ENCODE assay signal across 11 mouse cellular contexts in the genomic region with DNA sequence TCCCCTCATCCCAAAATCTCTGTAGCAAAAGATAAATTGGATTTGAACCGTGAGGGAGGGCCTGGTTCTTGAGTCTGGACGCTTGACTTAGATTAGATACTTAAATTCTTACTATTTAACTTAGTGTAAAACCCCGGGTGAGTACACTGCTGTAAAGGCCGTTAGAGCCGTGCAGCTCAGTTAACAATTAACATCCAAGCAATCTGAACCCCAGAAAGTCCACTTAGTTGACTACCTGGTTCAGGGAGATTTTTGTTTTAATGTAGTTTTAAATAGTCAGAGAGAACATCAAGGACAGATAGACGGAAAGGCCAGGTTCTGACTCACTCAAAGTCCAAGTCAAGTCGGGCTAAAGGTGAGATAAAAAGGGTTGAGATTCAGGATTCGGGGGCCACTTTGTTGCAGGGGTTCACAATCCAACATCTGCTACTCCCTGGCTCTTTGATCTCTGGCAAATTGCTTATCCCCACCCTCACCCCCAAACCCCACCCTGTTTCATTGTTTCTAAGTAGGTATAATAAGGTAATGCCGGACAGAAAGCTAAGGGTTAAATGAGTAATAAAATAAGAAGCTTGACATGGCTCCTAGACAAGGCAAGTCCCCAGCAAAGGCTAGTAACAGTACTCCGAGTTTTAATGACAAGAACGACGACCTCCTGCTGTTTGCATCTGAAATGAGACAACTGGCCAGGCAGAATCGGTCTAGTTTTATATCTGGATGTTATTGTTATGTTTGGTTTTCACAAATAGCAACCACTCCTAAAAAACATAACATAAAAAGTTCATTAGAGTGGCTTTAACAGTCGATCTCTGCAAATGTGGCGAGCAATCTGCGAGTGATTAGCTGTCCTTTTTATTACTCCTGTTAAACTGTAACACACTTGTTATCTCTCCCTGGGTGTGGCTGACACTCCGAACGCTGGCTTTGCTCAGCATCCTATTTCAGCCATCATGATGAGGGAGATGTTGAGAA. TPM values are rescaled to one million over a fixed set of nuclear protein-coding genes. Genes with fewer than 3 reads are reported as not detected.
DNase-seq lines count a peak whose midpoint lies in the region; ATAC-seq and TF ChIP-seq lines count a peak whose summit lies in the region.
"Had no signal": no experiment of that assay in that cellular context is flagged by ENCODE, and none has a peak within 500 bp of the region (broad histone marks: within the 10 kb centered on the region; RNA-seq: fewer than 3 reads in every experiment).

No protein-coding gene starts in this region.

- no peaks in the 10 kb centered on the region for H3K27me3 ChIP-seq in spleen, adult 2 months (ENCODE audit: control insufficient read depth, insufficient read depth, low read length)
- H3K27me3 ChIP-seq: hindbrain, embryonic 12.5 days; midbrain, embryonic 15.5 days had no signal

- intact Hi-C loops in gastrocnemius, adult 2 months (cut with DNase I), result no loop called here

- no peak for TF ChIP-seq CTCF in gastrocnemius, adult 2 months (IDR thresholded peaks at IDR 0.05)
- TF ChIP-seq CTCF in spleen, adult 2 months (IDR thresholded peaks at IDR 0.05; ENCODE audit: extremely low read depth, insufficient read depth, insufficient read length, insufficient replicate concordance), result no peak

- no peak for DNase-seq in gastrocnemius, adult 2 months
- DNase-seq in gastrocnemius, postnatal 10 days, result no peak
- no peak for DNase-seq in spleen, adult 2 months (ENCODE audit: low read depth in 1 of 2, low spot score in 2 of 2)
- DNase-seq in spleen, postnatal 10 days (ENCODE audit: low spot score in 2 of 2), result no peak
- peak; percentile 40 for DNase-seq in kidney, postnatal 10 days
- DNase-seq in layer of hippocampus, postnatal 36 days, result no peak
- no peak for DNase-seq in adrenal gland, postnatal 10 days

- no peaks in the 10 kb centered on the region for H3K36me3 ChIP-seq in spleen, adult 2 months (ENCODE audit: control insufficient read depth, insufficient read depth, low read length)
- H3K36me3 ChIP-seq: forebrain, embryonic 10.5 days; hindbrain, embryonic 12.5 days; midbrain, embryonic 15.5 days had no signal

- H3K4me3 ChIP-seq in gastrocnemius, adult 2 months, result no peak overlapping the region
- H3K4me3 ChIP-seq in spleen, adult 2 months (ENCODE audit: extremely low read depth, insufficient read depth, insufficient read length), result no peak overlapping the region
- H3K4me3 ChIP-seq: forebrain, embryonic 10.5 days; hindbrain, embryonic 12.5 days; midbrain, embryonic 15.5 days had no signal

- TF ChIP-seq POLR2A in spleen, adult 2 months (IDR thresholded peaks at IDR 0.05; ENCODE audit: low read depth, low read length), result no peak

- H3K4me1 ChIP-seq in spleen, adult 2 months (ENCODE audit: control insufficient read depth, insufficient read depth, insufficient read length), result peaks cover 8% of the 10 kb centered on the region
- H3K4me1 ChIP-seq: hindbrain, embryonic 12.5 days; midbrain, embryonic 15.5 days had no signal

- peak overlapping the region; percentile 57; the same call in 1 of the 2 replicates for H3K27ac ChIP-seq in gastrocnemius, adult 2 months
- peak overlapping the region; percentile 56; the same call in 1 of the 2 replicates for H3K27ac ChIP-seq in spleen, adult 2 months (ENCODE audit: insufficient read depth, low read length)
- H3K27ac ChIP-seq: forebrain, embryonic 10.5 days; hindbrain, embryonic 12.5 days; midbrain, embryonic 15.5 days had no signal

- ATAC-seq in megakaryocyte-erythroid progenitor cell, adult 5-6 weeks (replicated peaks; ENCODE audit: low FRiP score, low TSS enrichment, poor library complexity, severe bottlenecking), result peak; percentile 65
- ATAC-seq: midbrain, embryonic 15.5 days had no signal

- 79% methylated on average over 18 of the region's 18 CpGs for WGBS in spleen, adult 2 months

RNA-seq across cellular contexts. Expression of a gene that starts 12.6 kb away (rescaled TPM):
- 10 to 100 TPM; 17.0 to 29.5 TPM for total RNA-seq in gastrocnemius, adult 2 months (2021)
- total RNA-seq in gastrocnemius, postnatal 10 days (2021), result 10 to 100 TPM; 61.3 to 68.6 TPM
- polyA plus RNA-seq in spleen, adult 2 months (2012; rRNA removed), result 40.6 and 45.1 TPM in 2 replicates
- 21.4 and 29.3 TPM in 2 replicates for total RNA-seq in megakaryocyte-erythroid progenitor cell, adult 5-6 weeks (2014; fragmentation: Nextera tagmentation)
- 37.2 and 52.9 TPM in 2 replicates for total RNA-seq in megakaryocyte-erythroid progenitor cell, adult 5-6 weeks (2017)
- total RNA-seq in layer of hippocampus, postnatal 36 days (2021), result 100 to 1,000 TPM; 124 TPM
- 10 to 100 TPM; 77.6 to 89.0 TPM for total RNA-seq in adrenal gland, postnatal 10 days (2021)
